Mouse (Mus musculus): ENCODE results near the gene Ak2. TPM values are rescaled to one million over a fixed set of nuclear protein-coding genes. Genes with fewer than 3 reads are reported as not detected.

The Ak2 gene
- polyA plus RNA-seq, 1 experiment from 2014 or later: 176 TPM

DNA sequence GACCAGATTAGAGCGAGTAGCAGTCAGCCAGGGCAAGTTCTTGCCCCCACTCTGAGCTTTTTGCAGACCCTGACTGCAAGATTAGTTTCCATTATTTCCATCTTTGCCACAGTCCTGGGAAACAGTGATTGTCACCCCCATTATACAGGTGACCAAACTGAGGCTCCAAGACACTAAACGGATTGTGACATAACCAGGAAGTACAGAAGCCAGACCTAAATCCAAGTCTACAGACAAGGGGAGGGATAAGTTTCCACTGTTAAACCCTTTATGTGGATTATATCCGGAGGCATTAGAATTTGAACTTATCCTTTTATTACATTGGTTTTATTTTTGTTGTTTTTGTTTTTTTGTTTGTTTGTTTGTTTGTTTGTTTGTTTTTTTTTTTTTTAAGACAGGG, 42.5 kb downstream of the Ak2 start:
- Histone ChIP-seq H3K9ac (no peak overlapping the region), H3K27me3 (replicated peaks) (peaks cover 12% of the 10 kb centered on the region; the same call in 1 of the 2 replicates), H3K4me1 (peaks cover 26% of the 10 kb centered on the region), H3K4me2 (no peak overlapping the region), H3K27ac (no peak overlapping the region), H3K9me3 (replicated peaks) (no peaks in the 10 kb centered on the region), H3K4me3 (no peak overlapping the region), H3K36me3 (no peaks in the 10 kb centered on the region)
- no peak for ATAC-seq
- 68% methylated on average over 3 of the region's 3 CpGs for WGBS (ENCODE audit: insufficient replicate concordance)

GRCm38 (mm10) chr4:129034706-129035660, 43.2 kb downstream of the Ak2 start:
- Histone ChIP-seq H3K27ac (no peak overlapping the region), H3K27me3 (replicated peaks) (peaks cover 12% of the 10 kb centered on the region; the same call in 1 of the 2 replicates), H3K4me1 (peaks cover 26% of the 10 kb centered on the region), H3K4me3 (no peak overlapping the region), H3K9ac (no peak overlapping the region), H3K9me3 (replicated peaks) (no peaks in the 10 kb centered on the region), H3K4me2 (no peak overlapping the region), H3K36me3 (no peaks in the 10 kb centered on the region)
- 44% methylated on average over 13 of the region's 13 CpGs for WGBS (ENCODE audit: insufficient replicate concordance)
- no peak for ATAC-seq

DNA sequence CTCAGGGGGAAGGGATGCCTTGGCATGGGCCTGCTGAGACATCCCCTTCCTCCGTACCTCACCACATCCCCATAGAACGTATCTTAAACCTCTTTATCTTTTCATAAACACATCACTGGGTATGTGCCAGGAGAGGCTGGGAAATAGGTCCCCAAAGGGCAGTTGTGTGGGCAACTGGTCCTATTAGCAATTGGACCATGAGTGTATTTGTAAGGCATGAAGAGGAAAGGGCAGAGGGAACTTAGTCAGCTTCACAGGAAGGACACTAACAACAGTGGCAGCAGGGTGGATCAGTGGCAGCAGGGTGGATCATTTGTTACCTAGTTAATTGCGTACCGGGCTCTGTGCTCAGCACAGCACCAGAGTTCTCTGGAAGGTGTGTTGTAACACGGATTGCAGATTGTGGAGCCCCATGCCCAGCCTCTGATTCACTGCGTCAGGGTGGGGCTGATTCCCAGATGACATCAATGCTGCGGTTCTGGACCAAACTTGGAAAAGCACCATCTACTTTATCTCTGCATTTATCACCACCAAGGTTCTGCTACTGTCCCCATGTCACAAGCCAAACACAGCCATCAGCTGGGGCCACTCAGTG, 44.2 kb downstream of the Ak2 start:
- H3K9me3 ChIP-seq (replicated peaks): no peaks in the 10 kb centered on the region
- H3K27me3 ChIP-seq (replicated peaks): peaks cover 12% of the 10 kb centered on the region; the same call in 1 of the 2 replicates
- H3K4me3 ChIP-seq: no peak overlapping the region
- peaks cover 26% of the 10 kb centered on the region for H3K4me1 ChIP-seq
- no peaks in the 10 kb centered on the region for H3K36me3 ChIP-seq
- 47% methylated on average over 7 of the region's 7 CpGs for WGBS (ENCODE audit: insufficient replicate concordance)
- ATAC-seq: no peak
- H3K27ac ChIP-seq: no peak overlapping the region
- H3K4me2 ChIP-seq: no peak overlapping the region
- no peak overlapping the region for H3K9ac ChIP-seq

- Histone ChIP-seq H3K9ac (peak overlapping the region; percentile 62; the same call in 1 of the 2 replicates), H3K4me2 (peak overlapping the region; percentile 93), H3K4me3 (peak overlapping the region; percentile 59), H3K4me1 (peaks cover 54% of the 10 kb centered on the region), H3K27me3 (replicated peaks) (peaks cover 80% of the 10 kb centered on the region), H3K36me3 (no peaks in the 10 kb centered on the region), H3K27ac (no peak overlapping the region), H3K9me3 (replicated peaks) (no peaks in the 10 kb centered on the region)
- ATAC-seq: peak; percentile 52; the same call in 1 of the 2 replicates
- 11% methylated on average over 15 of the region's 15 CpGs for whole genome bisulfite sequencing (ENCODE audit: insufficient replicate concordance)
Measured at GRCm38 (mm10) chr4:129047721-129048421, 56.1 kb downstream of the Ak2 start.

GRCm38 (mm10) chr4:129048501-129049305, 56.9 kb downstream of the Ak2 start:
- peak overlapping the region; percentile 59 for H3K4me3 ChIP-seq
- ATAC-seq: peak; percentile 12; the same call in 1 of the 2 replicates
- WGBS (ENCODE audit: insufficient replicate concordance): 1% methylated on average over 45 of the region's 52 CpGs
- H3K36me3 ChIP-seq: no peaks in the 10 kb centered on the region
- H3K27me3 ChIP-seq (replicated peaks): peaks cover 72% of the 10 kb centered on the region
- peak overlapping the region; percentile 93 for H3K4me2 ChIP-seq
- H3K9me3 ChIP-seq (replicated peaks): no peaks in the 10 kb centered on the region
- H3K27ac ChIP-seq: no peak overlapping the region
- H3K4me1 ChIP-seq: peaks cover 54% of the 10 kb centered on the region
- H3K9ac ChIP-seq: peak overlapping the region; percentile 62

- WGBS (ENCODE audit: insufficient replicate concordance): 5% methylated on average over 23 of the region's 23 CpGs
- ATAC-seq: 0 out of 2 replicates have a peak, but pooled peaks have one; percentile 16
- Histone ChIP-seq H3K9ac (peak overlapping the region; percentile 62), H3K9me3 (replicated peaks) (no peaks in the 10 kb centered on the region), H3K4me3 (peak overlapping the region; percentile 59), H3K36me3 (no peaks in the 10 kb centered on the region), H3K27me3 (replicated peaks) (peaks cover 65% of the 10 kb centered on the region), H3K27ac (no peak overlapping the region), H3K4me2 (peak overlapping the region; percentile 93), H3K4me1 (peaks cover 54% of the 10 kb centered on the region)
Measured at GRCm38 (mm10) chr4:129049306-129050011, 57.7 kb downstream of the Ak2 start.

DNA sequence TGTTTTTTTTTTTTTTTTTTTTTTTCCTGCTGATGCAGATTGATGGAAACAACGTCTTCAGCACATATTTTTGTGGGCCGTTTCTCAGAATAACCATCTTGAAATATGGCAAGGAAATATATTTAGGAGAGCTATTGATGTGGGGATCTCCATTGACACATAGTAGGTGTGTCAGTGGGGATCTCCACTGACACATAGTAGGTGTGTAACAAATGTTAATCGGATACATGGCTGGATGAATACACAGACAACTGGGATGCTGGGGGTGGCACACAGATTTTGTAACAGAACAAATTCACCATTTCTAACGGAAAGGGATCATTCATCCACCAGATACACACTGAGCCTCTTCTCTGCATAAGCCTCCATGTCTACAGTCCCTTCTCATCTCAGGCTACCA, 58.6 kb downstream of the Ak2 start:
- Histone ChIP-seq H3K27ac (no peak overlapping the region), H3K27me3 (replicated peaks) (peaks cover 57% of the 10 kb centered on the region), H3K36me3 (no peaks in the 10 kb centered on the region), H3K4me3 (no peak overlapping the region), H3K9me3 (replicated peaks) (no peaks in the 10 kb centered on the region), H3K4me1 (peaks cover 54% of the 10 kb centered on the region), H3K9ac (no peak overlapping the region), H3K4me2 (peak overlapping the region; percentile 55; the same call in 1 of the 2 replicates)
- no peak for ATAC-seq
- 65% methylated on average over 4 of the region's 4 CpGs for WGBS (ENCODE audit: insufficient replicate concordance)

DNA sequence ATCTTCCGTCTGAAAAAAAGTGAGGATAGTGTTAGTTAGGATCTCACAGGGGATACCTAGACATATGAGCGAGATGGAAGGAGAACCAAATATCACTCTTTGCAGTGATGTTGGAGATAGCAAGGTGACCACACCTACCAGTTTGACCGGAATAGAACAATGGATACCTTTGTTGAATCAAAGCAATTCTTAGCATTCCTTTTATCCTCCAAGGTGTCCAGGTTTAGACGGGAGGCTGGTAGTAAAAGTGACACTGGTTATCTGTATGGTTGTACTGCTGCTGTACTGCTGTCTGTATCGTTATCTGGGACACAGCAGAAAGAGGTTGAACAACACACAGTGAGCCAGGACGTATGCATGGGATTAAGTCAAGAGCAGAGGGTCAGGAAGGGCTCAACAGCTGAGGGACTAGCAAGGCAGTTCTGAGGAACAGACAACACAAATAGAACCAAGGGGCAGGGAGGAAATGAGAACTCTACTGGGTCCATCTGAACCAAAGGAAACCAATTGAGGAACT, 59.2 kb downstream of the Ak2 start:
- Histone ChIP-seq H3K9ac (peak overlapping the region; percentile 32), H3K9me3 (replicated peaks) (no peaks in the 10 kb centered on the region), H3K36me3 (no peaks in the 10 kb centered on the region), H3K27ac (peak overlapping the region; percentile 13; the same call in 1 of the 2 replicates), H3K4me3 (peak overlapping the region; percentile 12; the same call in 1 of the 2 replicates), H3K4me2 (peak overlapping the region; percentile 55), H3K4me1 (peaks cover 54% of the 10 kb centered on the region), H3K27me3 (replicated peaks) (peaks cover 52% of the 10 kb centered on the region)
- 36% methylated on average over 6 of the region's 6 CpGs for WGBS (ENCODE audit: insufficient replicate concordance)
- peak; percentile 78 for ATAC-seq

DNA sequence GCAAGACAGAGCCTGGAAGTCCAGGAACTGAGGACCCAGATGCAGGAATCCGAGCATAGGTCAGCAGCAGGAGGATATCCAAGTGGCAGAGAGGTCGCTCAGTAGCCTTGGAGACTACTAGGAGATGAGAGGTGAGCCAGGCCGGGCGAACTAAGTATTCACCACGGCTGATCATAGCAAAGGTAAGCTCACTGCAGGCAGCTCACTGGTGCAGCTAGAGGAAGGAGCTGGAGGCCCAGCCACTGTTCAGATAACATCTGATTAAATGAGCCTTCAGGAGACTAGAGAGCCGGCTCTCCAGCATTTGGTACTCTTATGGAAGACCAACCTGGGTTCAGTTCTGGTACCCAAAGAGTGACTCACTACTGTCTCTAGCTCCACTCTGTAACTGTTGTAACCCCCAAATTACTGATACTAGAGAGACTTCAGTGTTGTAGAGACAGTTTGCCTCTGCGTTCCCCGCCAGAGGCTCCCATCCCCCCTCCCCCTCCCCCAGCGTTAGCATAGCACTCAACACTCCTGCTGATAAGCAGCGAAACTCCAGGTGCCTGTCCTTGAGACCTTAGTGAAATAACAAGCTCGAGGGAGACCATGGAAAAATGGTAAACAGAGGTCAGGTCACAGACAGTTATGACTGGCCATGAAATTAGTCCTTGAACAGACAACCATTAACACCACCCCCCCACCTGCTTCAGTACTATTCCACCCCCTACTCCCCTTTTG, 59.9 kb downstream of the Ak2 start:
- WGBS (ENCODE audit: insufficient replicate concordance): 8% methylated on average over 11 of the region's 11 CpGs
- H3K27ac ChIP-seq: peak overlapping the region; percentile 13; the same call in 1 of the 2 replicates

DNA sequence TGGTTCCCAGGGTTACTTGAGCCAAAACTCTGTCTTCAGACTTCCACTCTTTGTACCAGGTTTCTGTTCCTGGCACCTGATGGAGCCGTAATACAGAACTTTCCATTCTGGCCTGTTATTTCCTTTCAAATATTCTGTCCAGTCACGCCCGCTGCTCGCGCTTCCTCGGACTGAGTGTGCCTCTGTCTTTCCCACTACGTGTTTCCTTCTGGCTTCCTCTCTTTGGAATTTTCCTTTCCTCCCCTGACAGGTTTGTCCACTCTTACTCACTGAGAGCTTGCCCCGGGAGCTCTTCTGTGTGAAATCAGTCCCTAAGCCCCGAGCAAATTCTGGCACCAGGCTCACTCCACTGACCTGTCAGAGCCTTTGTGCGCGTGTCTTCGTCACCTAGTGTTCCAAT, 63.0 kb downstream of the Ak2 start:
- H3K27ac ChIP-seq: no peak overlapping the region
- H3K9me3 ChIP-seq (replicated peaks): no peaks in the 10 kb centered on the region
- no peak for ATAC-seq
- no peak overlapping the region for H3K4me3 ChIP-seq
- peaks cover 14% of the 10 kb centered on the region for H3K27me3 ChIP-seq (replicated peaks)
- peaks cover 45% of the 10 kb centered on the region for H3K4me1 ChIP-seq
- no peaks in the 10 kb centered on the region for H3K36me3 ChIP-seq
- 85% methylated on average over 12 of the region's 12 CpGs for WGBS (ENCODE audit: insufficient replicate concordance)
- no peak overlapping the region for H3K4me2 ChIP-seq
- no peak overlapping the region for H3K9ac ChIP-seq

More for the DNA sequence above, 59.9 kb downstream of the Ak2 start:
- Histone ChIP-seq H3K36me3 (no peaks in the 10 kb centered on the region), H3K9ac (peak overlapping the region; percentile 32), H3K27me3 (replicated peaks) (peaks cover 45% of the 10 kb centered on the region), H3K4me2 (peak overlapping the region; percentile 55), H3K4me1 (peaks cover 54% of the 10 kb centered on the region), H3K4me3 (peak overlapping the region; percentile 12; the same call in 1 of the 2 replicates), H3K9me3 (replicated peaks) (no peaks in the 10 kb centered on the region)
- peak; percentile 48 for ATAC-seq

Data from liver, embryonic 12.5 days (tissue).